Mouse (Mus musculus) kidney, embryonic 14.5 days (tissue): Measurements from ENCODE around the gene Rad18. TPM values are rescaled to one million over a fixed set of nuclear protein-coding genes. Genes with fewer than 3 reads are reported as not detected.

Experiments used
- ATAC-seq: fragments of 200-750 bp; cut with Nextera tagmentation; 2 replicates; pipeline ENCODE4 v1.8.0; 2017; ENCODE audit warnings: moderate number of reproducible peaks, mild to moderate bottlenecking, moderate TSS enrichment, moderate library complexity; ENCODE audit not compliant: low FRiP score, low TSS enrichment
- H3K27ac ChIP-seq: fragments of 300-500 bp; sonication (generic); 2 replicates; pipeline ENCODE4 v1.5.1; 2014; ENCODE audit warnings: low read depth, mild to moderate bottlenecking, low read length, moderate library complexity, mixed read lengths
- H3K27me3 ChIP-seq: fragments of 300-500 bp; sonication (generic); 2 replicates; pipeline ENCODE4 v1.6.1; 2014; ENCODE audit warnings: mild to moderate bottlenecking, low read length; ENCODE audit not compliant: control insufficient read depth, insufficient read depth
- H3K36me3 ChIP-seq: fragments of 300-500 bp; sonication (generic); 2 replicates; pipeline ENCODE4 v1.6.1; 2014; ENCODE audit warnings: low read length, mixed read lengths; ENCODE audit not compliant: control insufficient read depth, insufficient read depth
- H3K4me1 ChIP-seq: fragments of 300-500 bp; sonication (generic); 2 replicates; pipeline ENCODE4 v1.6.1; 2014; ENCODE audit warnings: low read length, mixed read lengths; ENCODE audit not compliant: control insufficient read depth, insufficient read depth
- H3K4me2 ChIP-seq: fragments of 300-500 bp; sonication (generic); replicated peaks from 2 replicates; pipeline ENCODE4 v1.6.1; 2014; ENCODE audit warnings: low read depth, mild to moderate bottlenecking, low read length
- H3K4me3 ChIP-seq: fragments of 300-500 bp; sonication (generic); 2 replicates; pipeline ENCODE4 v1.5.1; 2014; ENCODE audit warnings: mild to moderate bottlenecking, low read length
- H3K9ac ChIP-seq: fragments of 300-500 bp; sonication (generic); 2 replicates; pipeline ENCODE4 v1.6.1; 2014; ENCODE audit warnings: low read depth, mild to moderate bottlenecking, low read length, moderate library complexity
- H3K9me3 ChIP-seq: fragments of 300-500 bp; sonication (generic); 2 replicates; pipeline ENCODE4 v1.6.1; 2016; ENCODE audit warnings: low read length; ENCODE audit not compliant: control insufficient read depth
- WGBS: fragments of 180-500 bp; shearing (Covaris S2); extraction: QIAGEN DNeasy Blood & Tissue Kit; methylation state at CpG from one replicate; pipeline ENCODE4 v1.1.7; 2014; 5-methylcytosine and 5-hydroxymethylcytosine counted together
- polyA plus RNA-seq: library from polyadenylated mRNA; unstranded; fragments of >200 nt; fragmentation: Nextera tagmentation; extraction: Ambion mirVana; gene quantifications from 2 replicates; pipeline ENCODE4 v1.2.1, GENCODE M21; 2014

The Rad18 gene
- polyA plus RNA-seq, 1 experiment from 2014 or later, result 55.2 TPM

- H3K9ac ChIP-seq, result no peak overlapping the region
- H3K27ac ChIP-seq, result no peak overlapping the region
- no peak for ATAC-seq
- H3K36me3 ChIP-seq, result no peaks in the 10 kb centered on the region
- H3K4me3 ChIP-seq, result no peak overlapping the region
- no peaks in the 10 kb centered on the region for H3K9me3 ChIP-seq
- H3K27me3 ChIP-seq, result no peaks in the 10 kb centered on the region
- no peaks in the 10 kb centered on the region for H3K4me1 ChIP-seq
- H3K4me2 ChIP-seq, result no peak overlapping the region
- WGBS, result 78% methylated on average over 4 of the region's 4 CpGs
These were observed 114.5 kb downstream of the Rad18 start for GRCm38 (mm10) chr6:112582022-112582421.

GRCm38 (mm10) chr6:112577198-112577597 lies 119.3 kb downstream of the Rad18 start:
- Histone ChIP-seq H3K4me2 (no peak overlapping the region), H3K36me3 (no peaks in the 10 kb centered on the region), H3K4me3 (no peak overlapping the region), H3K9me3 (no peaks in the 10 kb centered on the region), H3K9ac (no peak overlapping the region), H3K4me1 (no peaks in the 10 kb centered on the region), H3K27me3 (no peaks in the 10 kb centered on the region), H3K27ac (no peak overlapping the region)
- ATAC-seq, result no peak
- 73% methylated on average over 5 of the region's 5 CpGs for WGBS

GRCm38 (mm10) chr6:112574558-112574957 lies 121.9 kb downstream of the Rad18 start:
- H3K4me2 ChIP-seq, result no peak overlapping the region
- H3K9ac ChIP-seq, result no peak overlapping the region
- H3K27me3 ChIP-seq, result no peaks in the 10 kb centered on the region
- no peak overlapping the region for H3K27ac ChIP-seq
- H3K9me3 ChIP-seq, result no peaks in the 10 kb centered on the region
- H3K4me1 ChIP-seq, result no peaks in the 10 kb centered on the region
- H3K4me3 ChIP-seq, result no peak overlapping the region
- ATAC-seq, result no peak
- H3K36me3 ChIP-seq, result no peaks in the 10 kb centered on the region
- WGBS, result 62% methylated on average over 3 of the region's 3 CpGs

- no peaks in the 10 kb centered on the region for H3K27me3 ChIP-seq
- no peaks in the 10 kb centered on the region for H3K9me3 ChIP-seq
- H3K36me3 ChIP-seq, result no peaks in the 10 kb centered on the region
- 55% methylated on average over 1 of the region's 1 CpGs for WGBS
- no peaks in the 10 kb centered on the region for H3K4me1 ChIP-seq
- ATAC-seq, result no peak
- no peak overlapping the region for H3K27ac ChIP-seq
- no peak overlapping the region for H3K4me2 ChIP-seq
- H3K9ac ChIP-seq, result no peak overlapping the region
- no peak overlapping the region for H3K4me3 ChIP-seq
These were observed 126.1 kb downstream of the Rad18 start for GRCm38 (mm10) chr6:112570413-112570812.

Other genes starting within 250 kb of the Rad18 start
- gene Cav3, start 237.2 kb downstream of the Rad18 start, polyA plus RNA-seq, result 0.31 and 0.56 TPM in 2 replicates
- gene Oxtr, start 206.7 kb downstream of the Rad18 start, polyA plus RNA-seq, result 4.0 and 8.2 TPM in 2 replicates